In genomic region chr5:93163541-93163940, GRCm38 (mm10) we compare ENCODE assay signal across 8 mouse cellular contexts. TPM values are rescaled to one million over a fixed set of nuclear protein-coding genes. Genes with fewer than 3 reads are reported as not detected.
DNase-seq lines count a peak whose midpoint lies in the region; ATAC-seq and TF ChIP-seq lines count a peak whose summit lies in the region.

No protein-coding gene starts in this region.

- no peak overlapping the region for H3K9ac ChIP-seq in kidney, embryonic 16.5 days (replicated peaks; ENCODE audit: low read length)

- DNase-seq in kidney, adult 2 months = peak; percentile 74
- peak; percentile 87 for DNase-seq in NIH3T3 (ENCODE audit: low read depth)
- DNase-seq in embryo, embryonic 10.5 days (ENCODE audit: low spot score) = peak; percentile 80

- H3K4me1 ChIP-seq in kidney, adult 2 months (ENCODE audit: control insufficient read depth, insufficient read depth, low read length) = no peaks in the 10 kb centered on the region
- no peaks in the 10 kb centered on the region for H3K4me1 ChIP-seq in kidney, embryonic 16.5 days (ENCODE audit: insufficient read depth, low read length)

- no peaks in the 10 kb centered on the region for H3K9me3 ChIP-seq in kidney, embryonic 16.5 days (ENCODE audit: low read length)

- H3ac ChIP-seq in C2C12 (ENCODE audit: control insufficient read depth, insufficient read length, low read depth) = no peak overlapping the region

- no peak overlapping the region for H3K4me3 ChIP-seq in kidney, adult 2 months (ENCODE audit: insufficient read depth, low read depth, low read length)
- no peak overlapping the region for H3K4me3 ChIP-seq in kidney, embryonic 16.5 days (ENCODE audit: low read length)
- no peak overlapping the region for H3K4me3 ChIP-seq in C2C12 (ENCODE audit: insufficient read depth, poor library complexity, severe bottlenecking)

- peak; percentile 53 for TF ChIP-seq CTCF in kidney, adult 2 months (conservative IDR thresholded peaks at IDR 0.05; ENCODE audit: insufficient read depth, insufficient read length, low read depth, low read length)
- TF ChIP-seq CTCF in C2C12 (IDR thresholded peaks at IDR 0.05; ENCODE audit: control insufficient read depth, insufficient read depth, insufficient read length) = peak; percentile 22

- no peak overlapping the region for H3K4me2 ChIP-seq in kidney, embryonic 16.5 days (replicated peaks; ENCODE audit: low read depth, low read length)

- ATAC-seq in kidney, embryonic 16.5 days (ENCODE audit: low FRiP score, low TSS enrichment) = no peak
- peak; percentile 38 for ATAC-seq in inflammation-experienced regulatory T-cells, adult 6 months
- peak; percentile 45; the same call in 1 of the 2 replicates for ATAC-seq in megakaryocyte-erythroid progenitor cell, adult 5-6 weeks (replicated peaks; ENCODE audit: low FRiP score, low TSS enrichment, poor library complexity, severe bottlenecking)
- ATAC-seq in monocyte, adult 5-6 weeks (replicated peaks; ENCODE audit: insufficient number of reproducible peaks, low FRiP score, low TSS enrichment, poor library complexity, severe bottlenecking) = no peak

- no peaks in the 10 kb centered on the region for H3K79me2 ChIP-seq in C2C12 (ENCODE audit: control insufficient read depth, insufficient read depth)

- no peaks in the 10 kb centered on the region for H3K79me3 ChIP-seq in C2C12 (ENCODE audit: low read depth)

- H3K27ac ChIP-seq in kidney, adult 2 months (ENCODE audit: insufficient read depth, low read depth, low read length) = no peak overlapping the region
- no peak overlapping the region for H3K27ac ChIP-seq in kidney, embryonic 16.5 days (ENCODE audit: low read length)

- no peaks in the 10 kb centered on the region for H3K27me3 ChIP-seq in kidney, adult 2 months (replicated peaks; ENCODE audit: control insufficient read depth, insufficient read depth, low read length)
- no peaks in the 10 kb centered on the region for H3K27me3 ChIP-seq in kidney, embryonic 16.5 days (ENCODE audit: insufficient read depth, low read length)
- H3K27me3 ChIP-seq in C2C12 (ENCODE audit: control insufficient read depth, insufficient read depth, insufficient read length) = no peaks in the 10 kb centered on the region

- TF ChIP-seq POLR2A in kidney, adult 2 months (IDR thresholded peaks at IDR 0.05; ENCODE audit: low read depth, low read length) = no peak

- H3K36me3 ChIP-seq in kidney, adult 2 months (ENCODE audit: control insufficient read depth, insufficient read depth, low read length) = peaks cover 1% of the 10 kb centered on the region
- peaks cover 68% of the 10 kb centered on the region for H3K36me3 ChIP-seq in kidney, embryonic 16.5 days (ENCODE audit: insufficient read depth, low read length)
- peaks cover 77% of the 10 kb centered on the region for H3K36me3 ChIP-seq in C2C12 (ENCODE audit: control insufficient read depth, insufficient read depth)

- WGBS in kidney, adult 2 months = 70% methylated on average over 3 of the region's 3 CpGs
- WGBS in kidney, embryonic 16.5 days = 80% methylated on average over 3 of the region's 3 CpGs

TF ChIP-seq in C2C12, 6 proteins besides CTCF, POLR2A, EP300 and RAD21:
- TF ChIP-seq MYOG (IDR thresholded peaks at IDR 0.05; ENCODE audit: control insufficient read depth, extremely low read depth, insufficient read length) = no peak
- no peak for TF ChIP-seq FOSL1 (IDR thresholded peaks at IDR 0.05; ENCODE audit: insufficient read depth, low read length, poor library complexity, severe bottlenecking)
TF ChIP-seq in C2C12: peak in this region for 0.

RNA-seq across cellular contexts. Expression of gene Ccni, which starts 42.8 kb away (rescaled TPM):
- 125 and 126 TPM in 2 replicates for polyA plus RNA-seq in kidney, adult 2 months (2012; rRNA removed)
- polyA plus RNA-seq in kidney, embryonic 16.5 days (2015; fragmentation: Nextera tagmentation; extraction: Ambion mirVana) = 97.3 and 113 TPM in 2 replicates
- 82.3 TPM for polyA plus RNA-seq in C2C12 (2012; fragmentation: generic; extraction: Trizol)
- 10 to 100 TPM; 82.9 to 99.1 (median 84.9) TPM for polyA plus RNA-seq in inflammation-experienced regulatory T-cells, adult 6 months (2017; shearing (Covaris generic))
- 104 and 113 TPM in 2 replicates for total RNA-seq in megakaryocyte-erythroid progenitor cell, adult 5-6 weeks (2014; fragmentation: Nextera tagmentation)
- 115 and 124 TPM in 2 replicates for total RNA-seq in megakaryocyte-erythroid progenitor cell, adult 5-6 weeks (2017)
- 90.9 to 115 TPM (median 110 TPM) in 3 replicates for total RNA-seq in monocyte, adult 5-6 weeks (2017)

RNA-seq across cellular contexts. Expression of gene 2010109A12Rik, which starts 42.8 kb away (rescaled TPM):
- 0.23 and 0.27 TPM in 2 replicates for polyA plus RNA-seq in kidney, adult 2 months (2012; rRNA removed)
- 0.95 and 2.9 TPM in 2 replicates for polyA plus RNA-seq in kidney, embryonic 16.5 days (2015; fragmentation: Nextera tagmentation; extraction: Ambion mirVana)
- not detected for polyA plus RNA-seq in C2C12 (2012; fragmentation: generic; extraction: Trizol)
- polyA plus RNA-seq in inflammation-experienced regulatory T-cells, adult 6 months (2017; shearing (Covaris generic)) = 1 to 10 TPM in 2 of 3 experiments, not detected in 1; 1.6 to 2.3 TPM
- total RNA-seq in megakaryocyte-erythroid progenitor cell, adult 5-6 weeks (2014; fragmentation: Nextera tagmentation) = 1.8 TPM in 1 of 2 replicates, not detected in the other
- not detected in 2 replicates for total RNA-seq in megakaryocyte-erythroid progenitor cell, adult 5-6 weeks (2017)
- 0.96 to 4.9 TPM (median 2.6 TPM) in 3 replicates for total RNA-seq in monocyte, adult 5-6 weeks (2017)

Comparison
In these comparisons a context has a peak if more than half of its experiments do, and no peak if none do; other contexts are left out.
1. ATAC-seq: peak in inflammation-experienced regulatory T-cells, adult 6 months (single experiment) and megakaryocyte-erythroid progenitor cell, adult 5-6 weeks (single experiment); none in kidney, embryonic 16.5 days (single experiment) and monocyte, adult 5-6 weeks (single experiment).
2. Peak in every context shown above with its lines, with median percentiles within 50 percentile points of each other: DNase-seq.